Mouse (Mus musculus) MEL-GATA-1-ER (cell line): ENCODE results near the gene Slc5a11.

Experiments
- DNase-seq: peaks from one replicate; pipeline ENCODE4 v3.0.0-alpha.2; 2012; ENCODE audit warnings: low read depth; ENCODE audit errors: extremely low read depth

Gene Slc5a11

DNA sequence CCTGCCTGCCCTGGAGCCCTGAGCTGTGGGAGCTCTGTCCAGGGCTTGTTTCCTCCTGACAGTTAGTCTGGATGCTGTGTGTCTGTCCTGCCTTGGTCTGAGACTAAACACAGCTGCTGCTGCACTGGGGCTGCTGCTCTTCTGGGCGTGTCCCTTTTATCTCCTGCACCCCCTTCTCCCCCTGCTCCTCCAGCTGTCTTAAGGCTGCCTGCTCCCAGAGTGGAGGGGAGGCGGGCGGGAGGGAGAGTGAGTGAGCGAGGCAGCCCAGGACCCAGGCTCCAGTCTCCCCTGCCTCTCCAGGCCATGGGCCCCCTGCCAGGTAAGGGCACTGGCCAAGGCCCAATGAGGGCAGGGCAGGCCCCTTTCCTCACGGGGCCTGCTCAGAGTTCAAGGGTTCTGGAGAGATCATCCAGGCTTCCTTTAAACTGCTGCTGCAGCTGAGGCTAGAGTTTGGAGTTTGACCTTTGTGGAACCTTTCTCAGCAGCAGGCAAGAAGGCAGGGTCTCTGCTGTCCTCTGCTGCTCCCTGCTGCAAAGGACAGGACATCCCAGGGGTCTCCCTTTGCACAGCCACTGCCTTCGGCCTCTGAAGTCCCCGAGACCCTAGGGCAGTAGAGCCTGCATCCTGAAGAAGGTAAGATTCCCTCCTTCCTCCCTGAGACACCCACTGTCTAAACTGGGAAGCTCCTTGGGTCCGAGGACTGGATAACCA lies at the start of gene Slc5a11:
Gene Slc5a11, plus strand, starts transcription at position 416 of the 711 bp plus-strand sequence.
- no peak for DNase-seq

DNA sequence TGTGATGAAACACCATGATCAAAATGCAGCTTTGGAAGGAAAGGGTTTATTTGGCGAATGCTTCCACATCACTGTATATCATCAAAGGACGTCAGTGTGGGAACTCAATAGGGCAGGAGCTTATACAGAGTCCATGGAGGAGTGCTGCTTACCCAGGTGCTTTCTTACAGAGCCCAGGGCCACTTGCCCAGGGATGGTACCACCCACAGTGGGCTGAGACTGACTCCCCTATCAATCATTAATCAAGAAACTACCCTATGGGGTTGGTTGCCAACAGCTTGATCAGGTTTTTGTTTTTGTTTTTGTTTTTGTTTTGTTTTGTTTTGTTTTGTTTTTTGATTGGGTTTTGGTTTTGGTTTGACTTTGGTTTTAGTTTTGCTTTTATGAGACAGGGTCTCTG lies 47.1 kb upstream of the Slc5a11 start:
- DNase-seq, result no peak

DNA sequence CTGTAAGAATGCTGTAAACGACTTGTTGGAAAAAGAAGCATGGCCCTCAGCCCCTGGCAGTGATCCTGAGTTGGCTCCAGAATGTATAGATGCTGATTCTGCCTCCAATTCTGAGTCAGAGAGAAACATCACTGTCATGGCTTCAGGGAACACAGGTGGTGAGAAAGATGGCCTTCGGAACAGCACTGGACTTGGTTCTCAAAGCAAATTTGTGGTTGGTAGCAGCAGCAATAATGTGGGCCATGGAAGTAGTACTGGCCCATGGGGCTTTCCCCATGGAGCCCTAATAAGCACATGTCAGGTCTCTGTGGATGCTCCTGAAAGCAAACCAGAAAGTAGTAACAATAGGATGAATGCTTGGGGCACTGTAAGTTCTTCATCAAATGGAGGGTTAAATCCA lies 45.0 kb upstream of the Slc5a11 start:
- no peak for DNase-seq

DNA sequence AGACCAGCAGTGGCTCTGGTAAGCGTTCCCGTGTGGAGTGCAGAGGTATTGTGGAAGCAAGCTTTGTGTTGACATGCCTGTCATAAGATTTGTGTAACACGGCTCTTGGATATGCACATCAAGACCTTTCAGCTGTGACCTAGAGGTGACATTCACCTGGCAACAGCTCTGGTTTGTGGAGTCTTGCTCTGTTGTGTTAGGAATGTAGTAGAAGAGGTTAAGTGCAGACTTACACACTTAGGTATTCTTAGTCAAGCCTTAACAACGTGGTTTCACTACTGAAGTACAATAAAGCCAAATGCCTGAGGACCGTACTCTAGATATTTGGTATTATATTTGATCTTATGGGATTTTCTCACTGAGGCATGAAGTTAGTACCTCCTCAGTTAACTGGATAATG lies 42.5 kb upstream of the Slc5a11 start:
- DNase-seq, result no peak

DNA sequence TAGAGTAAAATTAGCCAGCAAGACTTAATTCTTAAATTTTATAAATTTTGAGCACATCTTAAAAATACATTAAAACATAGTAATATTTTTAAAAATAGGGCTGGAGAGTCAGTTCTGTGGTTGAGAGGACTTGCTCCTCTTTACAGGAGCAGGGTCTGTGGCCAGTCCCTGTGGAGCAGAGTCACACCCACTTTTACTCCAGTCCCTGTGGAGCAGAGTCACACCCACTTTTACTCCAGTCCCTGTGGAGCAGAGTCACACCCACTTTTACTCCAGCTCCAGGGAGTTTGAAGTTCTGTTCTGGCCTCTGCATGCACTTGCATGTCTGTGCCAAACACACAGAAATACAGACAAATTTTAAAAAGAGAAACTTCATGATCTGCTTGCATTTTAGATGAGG lies 37.4 kb upstream of the Slc5a11 start:
- DNase-seq, result no peak

DNA sequence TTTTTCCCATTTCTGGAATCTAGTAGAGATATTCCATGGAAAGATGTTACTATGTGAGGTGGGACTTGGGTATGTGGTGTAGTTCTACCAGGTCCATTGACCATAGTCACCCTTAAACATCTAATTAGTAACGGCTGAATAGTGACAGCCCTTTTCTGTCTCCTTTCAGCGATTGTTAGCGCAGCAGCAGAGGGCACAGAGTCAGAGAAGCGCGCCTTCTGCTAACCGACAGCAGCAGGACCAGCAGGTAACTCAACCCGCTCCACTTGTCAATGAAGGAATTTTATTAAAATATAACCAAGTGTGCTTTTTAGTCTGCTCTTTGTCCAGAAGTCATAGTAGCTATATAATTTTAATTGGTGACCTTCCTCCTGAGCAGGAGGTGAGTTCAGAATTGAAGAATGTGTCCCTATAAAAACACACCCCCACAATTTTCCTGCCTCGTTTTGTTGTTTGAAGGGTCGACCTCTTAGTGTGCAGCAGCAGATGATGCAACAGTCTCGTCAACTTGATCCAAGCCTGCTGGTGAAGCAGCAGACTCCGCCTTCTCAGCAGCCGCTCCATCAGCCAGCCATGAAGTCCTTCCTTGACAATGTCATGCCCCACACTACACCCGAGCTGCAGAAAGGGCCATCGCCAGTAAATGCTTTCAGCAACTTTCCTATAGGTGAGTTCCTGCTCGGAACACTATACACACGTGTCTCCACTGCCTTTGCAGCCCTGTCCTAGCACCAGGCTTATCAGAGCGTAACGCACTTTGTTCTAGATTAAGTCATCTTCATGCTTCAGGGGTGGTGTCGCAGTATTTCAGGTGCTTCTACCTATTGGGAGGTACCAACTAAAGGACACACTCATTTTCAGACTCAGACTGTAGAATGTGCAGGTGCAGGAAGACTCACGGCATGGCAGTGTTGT lies 32.5 kb upstream of the Slc5a11 start:
- no peak for DNase-seq

DNA sequence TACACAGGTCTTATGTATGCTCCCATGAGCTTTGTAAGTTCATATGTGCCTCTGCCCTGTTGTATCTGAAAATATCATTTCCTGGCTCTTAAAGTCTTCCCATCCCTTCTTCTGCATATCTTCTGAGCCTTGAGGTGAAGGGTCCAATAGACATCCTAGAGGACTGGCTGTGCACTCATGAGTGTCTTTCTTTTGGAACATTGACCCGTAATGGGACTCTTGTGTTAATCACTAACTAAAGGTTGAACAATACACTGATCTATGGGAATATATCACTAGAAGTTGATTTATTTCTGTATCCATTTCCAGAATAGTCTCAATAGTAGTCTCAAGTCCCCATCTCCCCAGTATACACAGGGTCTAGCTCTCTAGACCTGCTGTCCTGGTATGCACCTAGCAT lies 29.7 kb upstream of the Slc5a11 start:
- DNase-seq, result no peak

DNA sequence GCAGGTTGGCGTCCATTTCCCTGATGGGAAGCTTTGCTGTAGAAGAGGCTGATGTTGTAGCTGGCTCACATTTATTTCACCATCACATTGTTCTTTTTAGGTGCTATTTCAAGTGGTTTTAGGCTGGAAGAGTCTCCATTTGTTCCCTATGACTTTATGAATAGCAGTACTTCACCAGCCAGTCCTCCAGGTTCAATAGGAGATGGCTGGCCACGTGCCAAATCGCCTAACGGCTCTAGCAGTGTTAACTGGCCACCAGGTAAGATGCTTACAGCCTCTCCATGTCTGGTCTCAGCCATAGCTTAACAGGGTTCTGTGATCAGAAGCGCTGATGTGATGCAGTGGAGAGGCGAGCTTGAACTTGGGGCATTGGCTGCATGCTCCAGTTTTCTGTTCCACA lies 28.1 kb upstream of the Slc5a11 start:
- no peak for DNase-seq

DNA sequence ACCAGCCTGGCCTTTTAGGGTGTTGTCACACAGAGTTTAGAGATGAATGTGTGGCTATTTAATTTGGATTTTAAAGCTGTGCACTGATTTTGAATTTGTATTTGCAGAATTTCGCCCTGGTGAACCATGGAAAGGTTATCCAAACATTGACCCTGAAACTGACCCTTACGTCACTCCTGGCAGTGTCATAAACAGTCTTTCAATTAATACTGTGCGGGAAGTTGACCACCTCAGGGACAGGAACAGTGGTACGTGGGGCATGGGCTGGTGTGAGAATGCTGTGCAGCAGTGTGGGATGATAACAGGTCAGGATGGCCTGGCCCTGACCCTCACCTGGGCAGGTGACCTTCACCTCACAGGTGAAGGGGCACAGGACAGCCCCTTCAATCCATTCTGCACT lies 27.3 kb upstream of the Slc5a11 start:
- DNase-seq, result no peak

DNA sequence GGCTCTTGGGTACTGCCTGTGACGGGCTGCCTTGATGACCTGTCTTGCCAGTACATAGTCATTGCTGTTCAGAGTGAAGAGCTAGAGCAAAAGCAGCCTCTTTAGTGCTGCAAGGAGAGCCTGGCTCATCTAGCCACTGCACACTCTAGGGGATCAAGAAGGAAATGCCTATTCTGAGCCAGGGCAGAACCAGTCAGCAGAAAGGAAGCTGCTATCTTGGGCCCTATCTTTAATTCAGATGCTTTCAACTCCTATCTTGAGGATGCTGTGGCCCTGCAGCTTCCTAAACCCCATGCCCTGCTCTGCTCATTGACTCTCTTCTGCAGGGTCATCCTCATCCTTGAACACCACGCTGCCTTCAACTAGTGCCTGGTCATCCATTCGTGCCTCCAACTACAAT lies 26.1 kb upstream of the Slc5a11 start:
- DNase-seq, result no peak

DNA sequence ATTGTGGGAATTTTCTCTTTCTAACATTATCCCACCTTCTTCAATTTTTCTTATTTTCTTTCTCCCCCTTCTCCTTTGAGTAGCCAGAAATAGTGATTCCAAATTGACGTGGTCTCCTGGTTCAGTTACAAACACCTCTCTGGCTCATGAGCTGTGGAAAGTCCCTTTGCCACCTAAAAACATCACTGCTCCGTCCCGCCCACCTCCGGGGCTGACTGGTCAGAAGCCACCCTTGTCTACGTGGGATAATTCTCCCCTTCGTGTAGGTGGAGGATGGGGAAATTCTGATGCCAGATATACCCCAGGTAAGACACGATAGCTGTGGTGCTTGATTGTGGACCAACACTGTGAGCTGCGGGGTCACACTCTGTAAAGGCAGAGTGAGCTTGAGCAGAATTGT lies 24.8 kb upstream of the Slc5a11 start:
- no peak for DNase-seq

DNA sequence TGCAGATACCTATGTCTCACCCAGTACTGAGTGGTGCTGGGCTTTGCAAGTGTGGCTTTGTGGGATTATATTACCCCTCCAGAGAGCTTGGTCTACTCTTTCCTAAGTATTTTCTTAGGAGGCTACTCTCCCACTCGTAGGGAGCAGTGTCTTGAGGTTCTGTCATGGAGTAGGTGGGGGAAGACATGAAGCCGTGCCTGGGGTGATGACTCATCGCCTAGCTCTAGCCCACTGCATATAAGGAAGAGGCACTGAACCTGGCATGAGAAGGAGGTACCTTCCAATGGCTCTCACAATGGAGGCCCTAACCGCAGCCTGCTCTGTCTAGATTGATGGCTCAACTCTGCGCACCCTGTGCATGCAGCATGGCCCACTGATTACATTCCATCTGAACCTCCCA lies 22.8 kb upstream of the Slc5a11 start:
- no peak for DNase-seq

DNA sequence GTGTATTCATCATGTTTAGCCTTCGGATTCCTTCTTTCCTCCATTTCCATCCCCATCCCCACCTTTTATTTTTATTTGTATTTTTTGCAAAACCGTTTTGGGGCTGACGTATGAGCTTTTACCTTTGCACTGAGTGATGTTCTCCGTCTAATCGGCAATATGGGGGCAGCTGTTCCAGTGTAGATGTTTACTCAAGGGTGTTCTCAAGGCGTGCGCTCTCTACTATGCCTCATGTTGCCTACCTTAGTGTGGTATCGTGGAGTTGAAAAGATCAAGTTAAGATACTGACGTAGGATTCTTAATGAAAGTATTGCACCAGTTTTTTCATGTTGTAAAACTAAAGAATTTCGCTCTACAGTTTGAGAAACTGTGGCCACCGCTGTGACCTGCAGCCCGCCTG lies 21.4 kb upstream of the Slc5a11 start:
- DNase-seq, result no peak

DNA sequence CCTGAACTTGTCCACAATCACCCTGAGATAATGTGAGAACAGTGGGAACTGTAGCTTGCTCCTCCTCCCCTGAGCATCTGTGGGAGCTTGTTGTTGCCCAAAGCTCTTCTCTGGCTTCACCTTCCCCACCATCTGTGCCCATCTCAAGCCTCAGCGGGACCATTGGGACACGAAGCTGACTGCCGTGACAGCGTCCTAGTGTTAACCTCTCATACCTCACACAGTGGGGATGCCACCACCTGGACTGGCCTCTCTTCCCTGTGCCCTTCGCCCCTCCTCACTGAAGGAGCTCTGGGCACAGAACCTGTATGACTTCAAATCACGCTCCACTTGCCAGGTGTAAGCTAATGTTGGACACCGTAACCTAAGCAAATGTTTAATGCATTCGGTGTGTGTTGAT lies 19.9 kb upstream of the Slc5a11 start:
- DNase-seq, result no peak

DNA sequence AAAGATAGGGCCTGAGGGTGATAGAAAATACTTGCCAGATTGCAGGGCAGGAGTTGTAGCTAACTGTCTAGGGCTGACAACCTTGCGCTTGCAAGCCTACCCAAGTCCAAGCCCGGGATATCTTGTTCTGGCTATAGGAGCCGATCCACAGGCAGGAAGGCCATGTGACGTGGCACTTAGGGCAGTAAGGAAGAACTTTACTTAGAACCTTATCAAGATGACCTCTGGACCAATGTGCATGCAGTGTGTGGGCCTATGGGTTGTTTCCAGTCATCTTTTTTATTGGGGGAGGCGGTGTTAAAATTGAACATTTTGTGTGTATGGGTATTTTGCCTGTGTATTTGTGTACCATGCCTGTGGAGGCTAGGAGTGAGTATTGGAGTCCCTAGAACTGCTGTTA lies 18.1 kb upstream of the Slc5a11 start:
- DNase-seq, result no peak

DNA sequence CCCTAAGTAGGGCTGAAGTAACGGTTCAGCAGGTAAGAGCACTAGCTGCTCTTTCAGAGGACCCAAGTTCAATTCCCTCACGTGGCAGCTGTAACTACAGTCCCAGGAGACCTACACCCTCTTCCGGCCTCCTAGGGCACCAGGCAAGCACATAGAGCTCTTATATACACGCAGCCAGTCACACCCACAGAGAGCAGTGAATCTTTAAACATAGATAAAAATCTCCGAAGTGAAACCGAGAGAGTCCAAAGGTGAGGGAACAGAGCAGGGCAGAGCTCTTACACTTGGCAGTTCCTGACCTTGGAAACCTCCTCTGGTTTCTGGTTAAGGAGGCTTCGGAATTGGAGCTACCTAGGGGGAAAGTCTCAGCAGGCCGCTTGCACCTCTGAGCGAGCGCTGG lies 15.9 kb upstream of the Slc5a11 start:
- no peak for DNase-seq

DNA sequence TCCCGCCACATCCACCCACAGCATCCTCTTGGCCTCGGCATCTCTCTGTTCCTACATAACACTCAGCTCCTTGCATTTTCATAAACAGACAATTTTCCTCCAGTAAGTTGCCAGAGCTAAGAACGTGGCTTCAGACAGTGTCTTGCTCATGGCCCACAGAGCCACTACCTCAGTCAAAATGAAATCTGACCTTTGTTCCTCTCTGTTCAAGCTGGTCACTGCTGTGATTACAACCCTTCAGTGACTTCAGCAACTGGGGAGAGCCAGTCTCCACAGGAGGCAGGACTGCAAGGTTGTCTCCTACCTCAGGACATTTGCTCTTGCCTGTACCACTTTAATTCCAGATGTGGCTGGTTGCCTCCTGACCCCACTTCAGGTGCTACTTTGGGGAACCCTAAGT lies 15.4 kb upstream of the Slc5a11 start:
- no peak for DNase-seq

DNA sequence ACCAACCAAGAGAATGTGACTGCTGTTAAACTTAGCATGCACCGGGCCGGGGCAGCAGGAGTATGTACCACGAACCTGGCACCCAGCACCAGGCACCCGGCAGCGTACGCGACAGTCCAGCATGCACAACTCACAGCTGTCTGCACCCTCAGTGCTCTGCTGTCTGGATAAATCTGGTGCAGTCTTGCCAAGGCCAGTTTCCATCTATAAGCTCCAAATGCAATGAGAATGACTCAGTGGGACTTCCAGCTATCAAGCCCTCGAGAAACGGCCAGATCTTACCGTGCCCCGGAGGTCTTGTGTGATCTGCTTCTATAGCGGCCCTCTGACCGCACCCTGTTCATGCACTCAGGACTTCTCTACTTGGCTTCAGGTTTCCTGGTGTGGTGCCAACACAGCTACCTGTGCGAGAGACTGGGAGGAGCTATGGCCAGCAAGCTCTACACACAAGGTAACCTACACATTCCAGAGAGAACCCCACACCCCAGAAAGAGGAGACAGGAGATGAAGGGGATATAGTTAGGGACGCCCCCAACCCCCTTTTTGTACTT lies 14.8 kb upstream of the Slc5a11 start:
- DNase-seq, result no peak

DNA sequence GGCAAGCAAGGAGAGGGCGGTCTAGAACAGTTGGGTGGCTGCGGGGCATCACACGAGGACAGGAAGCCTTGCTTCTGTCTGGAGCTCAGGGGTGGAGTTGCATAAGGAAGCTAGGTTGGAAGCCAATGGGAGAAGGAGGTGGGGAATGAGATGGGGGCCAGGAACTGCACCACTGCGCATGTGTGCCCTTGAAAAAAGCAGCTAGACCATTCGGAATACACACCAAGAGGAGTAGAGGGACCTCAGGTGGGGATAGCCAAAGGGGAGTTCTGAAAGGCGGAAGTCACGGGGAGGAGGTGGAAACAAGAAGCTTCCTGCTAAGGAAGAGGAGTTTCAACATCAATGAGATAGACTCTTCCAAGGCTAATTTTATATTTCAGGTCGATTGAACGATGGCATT lies 13.9 kb upstream of the Slc5a11 start:
- no peak for DNase-seq

DNA sequence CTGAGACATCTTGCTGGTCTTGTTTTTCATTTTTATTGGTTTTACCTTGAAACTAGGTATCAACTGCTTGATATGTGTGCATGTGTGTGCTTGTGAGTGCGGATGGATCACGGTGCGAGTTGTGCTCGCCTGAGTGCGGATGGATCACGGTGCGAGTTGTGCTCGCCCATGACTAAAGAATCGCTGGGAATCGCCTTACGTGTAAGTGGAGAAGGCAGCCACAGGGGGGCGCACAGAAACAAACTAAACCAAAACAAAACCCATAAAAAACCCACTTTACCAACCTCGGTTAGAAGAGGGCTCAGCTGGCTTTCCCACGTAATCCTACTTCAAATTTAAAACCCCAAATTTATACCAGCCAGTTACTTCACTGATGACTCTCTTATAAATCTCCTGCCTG lies 9.3 kb upstream of the Slc5a11 start:
- DNase-seq, result peak; percentile 36

DNA sequence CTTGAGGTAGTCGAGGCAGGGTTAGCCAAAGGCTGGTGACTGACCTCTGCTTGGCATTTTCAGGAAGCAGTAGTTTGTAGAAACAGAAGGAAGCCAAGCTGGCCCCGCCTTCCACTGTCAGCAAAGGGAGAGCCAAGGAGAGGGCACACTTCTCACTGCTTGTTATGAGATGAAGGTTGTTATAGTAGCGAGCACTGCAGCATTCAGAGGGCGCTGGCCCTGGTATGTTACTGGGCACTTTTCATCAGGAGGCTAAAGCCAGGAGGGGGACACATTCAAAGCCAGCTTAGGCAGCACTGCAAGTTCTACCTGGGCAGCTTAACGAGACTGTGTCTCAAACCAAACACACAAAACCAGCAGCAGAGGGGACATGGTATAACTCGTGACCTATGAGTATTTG lies 7.0 kb upstream of the Slc5a11 start:
- DNase-seq, result no peak

DNA sequence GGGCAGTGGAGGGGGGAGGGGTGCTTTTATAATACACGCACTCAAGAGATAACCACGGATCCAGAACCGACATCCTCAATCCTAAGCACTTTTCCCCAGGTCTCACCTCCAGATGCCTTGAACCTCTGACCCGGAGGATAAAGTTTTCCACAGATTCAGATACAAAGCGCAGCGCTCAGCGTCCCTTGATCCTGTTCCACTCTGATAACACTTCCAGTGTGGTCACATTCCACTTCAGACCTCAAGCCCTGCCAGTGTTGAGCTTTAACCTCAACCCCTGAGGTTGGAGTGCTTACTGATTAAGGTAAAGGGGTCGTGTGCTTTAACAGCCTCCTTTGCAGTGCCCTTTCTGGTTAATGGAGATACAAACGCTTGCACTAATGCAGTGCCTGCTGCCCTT lies 4.7 kb upstream of the Slc5a11 start:
- no peak for DNase-seq

DNA sequence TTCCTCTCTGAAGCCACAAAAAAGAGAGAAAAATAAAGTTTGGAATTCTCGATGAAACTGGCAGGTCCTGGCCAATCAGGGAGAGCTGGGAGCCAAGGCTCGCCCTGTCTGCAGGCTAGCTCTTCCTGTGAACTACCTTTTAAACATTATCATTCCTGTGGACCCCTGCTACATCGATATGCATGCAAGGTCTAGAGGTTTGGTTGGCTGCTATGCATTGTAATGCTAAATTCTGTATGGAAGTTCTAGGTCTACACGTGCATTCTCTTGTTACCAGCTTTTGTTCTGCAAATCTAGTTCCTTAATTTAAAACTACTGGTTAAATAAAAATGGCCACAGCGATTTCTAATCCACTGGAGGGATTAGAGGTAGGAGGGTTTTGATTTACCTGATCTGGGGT lies 3.1 kb upstream of the Slc5a11 start:
- DNase-seq, result no peak
